Mouse (Mus musculus): Measurements from ENCODE around the gene Gna13. TPM values are rescaled to one million over a fixed set of nuclear protein-coding genes. Genes with fewer than 3 reads are reported as not detected.

Gene Gna13
- total and polyA plus RNA-seq, 3 experiments, result 12.7 to 30.9 (median 30.8) TPM

DNA sequence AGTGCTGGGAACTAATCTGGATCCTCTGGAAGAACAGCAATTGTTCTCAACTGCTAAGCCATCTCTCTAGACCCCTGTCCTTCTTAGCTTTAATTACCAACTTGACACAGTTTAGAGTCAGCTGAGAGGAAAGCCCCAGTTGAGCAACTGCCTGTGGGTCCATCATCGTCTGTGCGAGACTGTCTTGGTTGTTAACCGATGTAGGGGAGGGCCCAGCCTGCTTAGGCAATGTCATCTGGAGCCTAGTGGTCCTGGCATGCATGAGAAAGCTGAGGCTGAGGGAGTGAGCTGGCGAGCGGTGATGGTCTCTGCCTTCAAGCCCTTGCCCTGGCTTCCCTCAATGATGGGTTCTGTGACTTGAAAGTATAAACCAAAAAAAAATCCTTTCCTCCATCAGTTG is 52.2 kb downstream of the Gna13 start:
- H3K27me3 ChIP-seq (ENCODE audit: control insufficient read depth, insufficient read depth, low read length), result no peaks in the 10 kb centered on the region
- no peaks in the 10 kb centered on the region for H3K36me3 ChIP-seq (ENCODE audit: control insufficient read depth, insufficient read depth, low read length)
- no peak overlapping the region for H3K27ac ChIP-seq
- no peak for DNase-seq
- H3K4me3 ChIP-seq, result no peak overlapping the region
- no peaks in the 10 kb centered on the region for H3K4me1 ChIP-seq (ENCODE audit: control insufficient read depth, insufficient read depth, low read length)
- intact Hi-C loops (cut with DNase I), result no loop called here
- no peak overlapping the region for H3K9ac ChIP-seq (ENCODE audit: low read depth, low read length)
- 95% methylated on average over 5 of the region's 5 CpGs for WGBS
- TF ChIP-seq CTCF (IDR thresholded peaks at IDR 0.05) (no peak), EP300 (IDR thresholded peaks at IDR 0.05; ENCODE audit: insufficient read depth, low read depth, low read length) (no peak), POLR2A (IDR thresholded peaks at IDR 0.05; ENCODE audit: insufficient read depth, low read depth, low read length) (no peak)
- H3K79me2 ChIP-seq (replicated peaks; ENCODE audit: control insufficient read depth, insufficient read depth, low read length), result no peaks in the 10 kb centered on the region

DNA sequence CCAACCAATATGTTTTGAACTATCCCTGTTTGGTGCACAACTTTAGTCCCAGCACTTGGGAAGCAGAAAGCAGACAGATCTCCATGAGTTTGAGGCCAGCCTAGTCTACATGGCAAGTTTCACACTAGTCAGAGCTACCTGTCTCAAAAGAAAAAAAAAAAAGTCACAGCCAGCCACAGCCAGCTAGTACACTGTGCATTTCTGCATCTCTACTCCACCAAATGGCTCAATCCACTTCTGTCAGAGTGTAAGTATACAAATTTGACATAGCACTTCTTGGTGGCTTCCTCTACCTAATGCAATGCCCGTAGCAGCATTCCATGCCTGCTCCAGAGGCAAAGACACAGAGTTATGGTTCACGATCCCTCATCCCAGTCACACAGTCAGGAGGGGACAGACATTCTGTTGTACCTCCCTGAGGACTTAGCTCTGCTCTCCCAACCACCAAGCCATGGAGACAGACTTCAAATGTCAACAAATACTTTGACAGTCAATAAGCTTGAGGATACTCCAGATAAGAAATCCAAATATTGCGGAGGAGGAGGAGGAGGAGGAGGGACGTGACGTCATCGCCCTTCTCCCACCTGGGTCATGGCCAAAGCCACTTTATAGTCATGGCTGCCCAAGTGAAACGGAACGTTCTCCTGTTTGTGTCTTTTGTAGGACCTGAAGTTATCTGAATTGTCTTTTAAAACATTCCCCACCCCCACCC is 54.2 kb downstream of the Gna13 start:
- no peaks in the 10 kb centered on the region for H3K79me2 ChIP-seq (replicated peaks; ENCODE audit: control insufficient read depth, insufficient read depth, low read length)
- no peaks in the 10 kb centered on the region for H3K36me3 ChIP-seq (ENCODE audit: control insufficient read depth, insufficient read depth, low read length)
- no peak overlapping the region for H3K9ac ChIP-seq (ENCODE audit: low read depth, low read length)
- H3K4me1 ChIP-seq (ENCODE audit: control insufficient read depth, insufficient read depth, low read length), result no peaks in the 10 kb centered on the region
- no peak overlapping the region for H3K27ac ChIP-seq
- intact Hi-C loops (cut with DNase I), result no loop called here
- TF ChIP-seq POLR2A (IDR thresholded peaks at IDR 0.05; ENCODE audit: insufficient read depth, low read depth, low read length) (no peak), EP300 (IDR thresholded peaks at IDR 0.05; ENCODE audit: insufficient read depth, low read depth, low read length) (no peak), CTCF (IDR thresholded peaks at IDR 0.05) (no peak)
- no peak overlapping the region for H3K4me3 ChIP-seq
- no peak for DNase-seq
- WGBS, result 57% methylated on average over 8 of the region's 8 CpGs
- H3K27me3 ChIP-seq (ENCODE audit: control insufficient read depth, insufficient read depth, low read length), result no peaks in the 10 kb centered on the region

DNA sequence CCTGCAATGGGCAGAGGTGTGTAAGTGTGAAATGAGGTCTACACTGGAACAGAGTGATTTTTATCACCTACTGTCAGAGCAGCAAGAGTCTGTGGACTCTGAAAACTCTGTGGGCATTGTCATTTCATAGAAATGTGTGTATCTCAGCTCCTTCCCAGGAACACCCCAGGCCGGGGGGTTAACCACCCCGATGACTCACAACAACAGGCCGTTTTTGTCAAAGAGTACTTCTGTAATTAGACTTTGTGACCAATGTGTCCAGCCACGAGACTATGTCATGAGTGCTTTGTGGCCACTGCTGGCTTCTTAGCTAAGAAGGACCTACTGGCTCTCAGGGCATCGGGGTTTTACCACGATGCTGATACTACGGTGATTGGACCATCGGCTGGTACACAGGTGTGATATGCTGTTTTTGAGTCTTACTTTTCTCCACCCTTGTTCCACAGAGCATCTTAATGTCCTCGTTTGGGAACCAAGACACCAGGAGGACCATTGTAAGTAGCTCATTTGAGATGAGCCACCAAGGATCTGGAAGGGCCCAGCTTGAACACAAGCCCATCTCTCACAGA is 54.9 kb downstream of the Gna13 start:
- Histone ChIP-seq H3K4me3 (no peak overlapping the region), H3K4me1 (ENCODE audit: control insufficient read depth, insufficient read depth, low read length) (no peaks in the 10 kb centered on the region), H3K36me3 (ENCODE audit: control insufficient read depth, insufficient read depth, low read length) (no peaks in the 10 kb centered on the region), H3K9ac (ENCODE audit: low read depth, low read length) (no peak overlapping the region), H3K27me3 (ENCODE audit: control insufficient read depth, insufficient read depth, low read length) (no peaks in the 10 kb centered on the region), H3K27ac (no peak overlapping the region), H3K79me2 (replicated peaks; ENCODE audit: control insufficient read depth, insufficient read depth, low read length) (no peaks in the 10 kb centered on the region)
- intact Hi-C loops (cut with DNase I), result no loop called here
- 72% methylated on average over 9 of the region's 9 CpGs for WGBS
- no peak for TF ChIP-seq POLR2A (IDR thresholded peaks at IDR 0.05; ENCODE audit: insufficient read depth, low read depth, low read length)
- no peak for TF ChIP-seq EP300 (IDR thresholded peaks at IDR 0.05; ENCODE audit: insufficient read depth, low read depth, low read length)
- TF ChIP-seq CTCF (IDR thresholded peaks at IDR 0.05), result no peak
- no peak for DNase-seq

DNA sequence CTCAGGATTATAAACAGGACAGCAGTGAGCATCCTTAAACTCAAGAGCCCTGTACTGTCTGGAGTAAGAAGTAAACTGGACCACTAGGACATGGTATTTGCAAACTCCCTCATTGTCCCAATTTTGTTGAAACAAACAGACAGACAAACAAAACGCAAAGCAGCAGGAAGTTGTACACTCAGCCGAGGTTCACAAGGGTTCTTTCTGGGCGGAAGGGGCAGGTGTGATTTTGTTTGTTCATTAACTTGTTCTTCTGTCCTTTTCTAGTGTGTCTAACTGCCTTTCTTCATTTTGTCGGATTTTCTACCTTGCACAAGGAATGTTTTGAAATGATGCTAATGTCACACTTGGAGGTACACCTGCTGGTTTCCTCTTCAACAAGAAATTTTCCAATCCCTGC is 56.8 kb downstream of the Gna13 start:
- DNase-seq, result no peak
- H3K9ac ChIP-seq (ENCODE audit: low read depth, low read length), result no peak overlapping the region
- no peak overlapping the region for H3K27ac ChIP-seq
- no peaks in the 10 kb centered on the region for H3K36me3 ChIP-seq (ENCODE audit: control insufficient read depth, insufficient read depth, low read length)
- TF ChIP-seq EP300 (IDR thresholded peaks at IDR 0.05; ENCODE audit: insufficient read depth, low read depth, low read length), result no peak
- no peak for TF ChIP-seq POLR2A (IDR thresholded peaks at IDR 0.05; ENCODE audit: insufficient read depth, low read depth, low read length)
- no peak for TF ChIP-seq CTCF (IDR thresholded peaks at IDR 0.05)
- H3K4me1 ChIP-seq (ENCODE audit: control insufficient read depth, insufficient read depth, low read length), result no peaks in the 10 kb centered on the region
- H3K27me3 ChIP-seq (ENCODE audit: control insufficient read depth, insufficient read depth, low read length), result no peaks in the 10 kb centered on the region
- H3K4me3 ChIP-seq, result no peak overlapping the region
- WGBS, result 53% methylated on average over 4 of the region's 4 CpGs
- H3K79me2 ChIP-seq (replicated peaks; ENCODE audit: control insufficient read depth, insufficient read depth, low read length), result no peaks in the 10 kb centered on the region
- intact Hi-C loops (cut with DNase I), result no loop called here

DNA sequence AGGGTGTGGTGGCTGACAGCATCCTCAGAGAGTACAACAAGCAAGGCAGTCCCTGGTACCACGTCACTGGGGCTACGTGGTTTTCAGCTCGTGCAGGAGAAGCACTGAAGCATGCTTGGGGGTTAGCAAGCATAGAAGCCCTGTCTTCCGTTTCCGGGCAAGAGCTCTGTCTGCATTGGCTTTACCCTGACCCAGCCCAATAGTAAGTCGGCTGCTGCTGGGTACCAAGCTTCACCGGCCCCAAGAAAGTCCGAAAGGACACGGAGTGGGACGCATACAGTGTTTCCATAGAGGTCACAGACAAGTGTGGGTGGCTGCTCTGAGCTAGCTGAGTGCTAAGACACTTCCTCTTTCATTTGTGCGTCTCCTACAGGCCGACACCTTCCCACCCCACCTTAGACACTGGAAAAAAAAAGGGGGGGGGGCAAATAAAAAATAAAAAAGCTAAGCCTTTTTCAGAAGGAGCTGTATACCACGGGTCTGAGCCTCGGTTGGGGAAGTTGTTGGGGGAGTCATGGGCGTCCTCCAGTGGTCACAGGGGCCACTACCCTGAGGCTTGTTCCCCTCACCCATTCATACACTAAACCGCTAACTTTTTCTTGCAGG is 57.4 kb downstream of the Gna13 start:
- 41% methylated on average over 16 of the region's 16 CpGs for WGBS
- Histone ChIP-seq H3K27me3 (ENCODE audit: control insufficient read depth, insufficient read depth, low read length) (no peaks in the 10 kb centered on the region), H3K27ac (no peak overlapping the region), H3K4me1 (ENCODE audit: control insufficient read depth, insufficient read depth, low read length) (no peaks in the 10 kb centered on the region), H3K9ac (ENCODE audit: low read depth, low read length) (no peak overlapping the region), H3K4me3 (no peak overlapping the region), H3K36me3 (ENCODE audit: control insufficient read depth, insufficient read depth, low read length) (no peaks in the 10 kb centered on the region), H3K79me2 (replicated peaks; ENCODE audit: control insufficient read depth, insufficient read depth, low read length) (no peaks in the 10 kb centered on the region)
- DNase-seq, result peak in 1 of 2 experiments; percentile 43
- intact Hi-C loops (cut with DNase I), result loop anchor here (5.0 kb wide), 1 partner anchor 38 kb away; no protein-coding TSS in a partner anchor
- TF ChIP-seq CTCF (IDR thresholded peaks at IDR 0.05) (no peak), EP300 (IDR thresholded peaks at IDR 0.05; ENCODE audit: insufficient read depth, low read depth, low read length) (no peak), POLR2A (IDR thresholded peaks at IDR 0.05; ENCODE audit: insufficient read depth, low read depth, low read length) (no peak)

DNA sequence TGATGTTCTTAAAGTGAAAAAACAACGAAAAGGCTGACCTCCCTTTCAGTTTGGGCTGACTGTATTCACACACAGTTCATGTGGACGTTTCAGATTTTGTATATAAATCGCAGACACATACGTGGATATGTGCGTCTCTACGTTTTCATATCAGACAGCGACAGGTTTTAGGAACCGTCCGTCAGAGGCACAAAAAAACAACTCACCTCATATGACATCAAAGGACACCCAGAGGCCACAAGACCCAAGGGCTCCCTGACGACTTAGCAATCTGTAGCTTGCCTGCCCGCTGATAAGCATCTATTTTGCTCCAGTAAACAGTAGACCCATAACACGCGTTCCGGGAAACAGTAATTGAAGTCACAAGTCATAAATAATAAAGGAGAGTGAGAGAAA is 57.9 kb downstream of the Gna13 start:
- intact Hi-C loops (cut with DNase I), result loop anchor here (5.0 kb wide), 1 partner anchor 38 kb away; no protein-coding TSS in a partner anchor
- Histone ChIP-seq H3K79me2 (replicated peaks; ENCODE audit: control insufficient read depth, insufficient read depth, low read length) (no peaks in the 10 kb centered on the region), H3K4me1 (ENCODE audit: control insufficient read depth, insufficient read depth, low read length) (no peaks in the 10 kb centered on the region), H3K9ac (ENCODE audit: low read depth, low read length) (no peak overlapping the region), H3K27me3 (ENCODE audit: control insufficient read depth, insufficient read depth, low read length) (no peaks in the 10 kb centered on the region), H3K36me3 (ENCODE audit: control insufficient read depth, insufficient read depth, low read length) (no peaks in the 10 kb centered on the region), H3K4me3 (no peak overlapping the region), H3K27ac (no peak overlapping the region)
- DNase-seq, result no peak
- WGBS, result 87% methylated on average over 14 of the region's 14 CpGs
- TF ChIP-seq EP300 (IDR thresholded peaks at IDR 0.05; ENCODE audit: insufficient read depth, low read depth, low read length), result no peak
